Mouse (Mus musculus) MEL (cell line): Measurements from ENCODE around the gene Spen. TPM values are rescaled to one million over a fixed set of nuclear protein-coding genes. Genes with fewer than 3 reads are reported as not detected.

Experiments used
- DNase-seq: peaks from one replicate; pipeline ENCODE4 v3.0.0; 2011; ENCODE audit warnings: low read depth, low spot score
- H3K27ac ChIP-seq: 2 replicates; pipeline ENCODE4 v1.5.1; 2012; ENCODE audit warnings: low read depth, mild to moderate bottlenecking, control low read depth, low read length, moderate library complexity; ENCODE audit not compliant: control insufficient read depth
- H3K27me3 ChIP-seq, 2 experiments: fragments of 150-350 bp in 1 of 2; sonication (generic) in 1 of 2; 2 replicates each; pipeline ENCODE4 v1.6.1; 2012; ENCODE audit warnings: low read length in 2 of 2, mild to moderate bottlenecking in 2 of 2, improper control_type of control experiment in 1 of 2, moderate library complexity in 1 of 2; ENCODE audit not compliant: insufficient read depth in 2 of 2, control insufficient read depth in 1 of 2
- H3K36me3 ChIP-seq, 2 experiments: 2 replicates each; pipeline ENCODE4 v1.6.1; 2012 to 2014; ENCODE audit warnings: low read length in 2 of 2, improper control_type of control experiment in 1 of 2, inconsistent platforms in 1 of 2, mild to moderate bottlenecking in 1 of 2; ENCODE audit not compliant: insufficient read depth in 2 of 2, control insufficient read depth in 1 of 2
- H3K4me1 ChIP-seq, 2 experiments: fragments of 150-350 bp in 1 of 2; sonication (generic) in 1 of 2; 2 replicates each; pipeline ENCODE4 v1.6.1; 2012; ENCODE audit warnings: low read length in 2 of 2, improper control_type of control experiment in 1 of 2, mild to moderate bottlenecking in 1 of 2; ENCODE audit not compliant: insufficient read depth in 2 of 2, control insufficient read depth in 1 of 2
- H3K4me3 ChIP-seq, 2 experiments: fragments of 150-350 bp in 1 of 2; sonication (generic) in 1 of 2; 2 replicates each; pipeline ENCODE4 v1.5.1; 2012; ENCODE audit warnings: low read depth in 2 of 2, low read length in 2 of 2, mild to moderate bottlenecking in 2 of 2, moderate library complexity in 2 of 2, control low read depth in 1 of 2, improper control_type of control experiment in 1 of 2; ENCODE audit not compliant: control insufficient read depth in 1 of 2, insufficient read depth in 1 of 2
- H3K79me2 ChIP-seq: 2 replicates; pipeline ENCODE4 v1.6.1; 2012; ENCODE audit warnings: mild to moderate bottlenecking, low read length, moderate library complexity; ENCODE audit not compliant: control insufficient read depth, poor library complexity, insufficient read depth
- H3K9ac ChIP-seq: 2 replicates; pipeline ENCODE4 v1.6.1; 2012; ENCODE audit warnings: low read depth, mild to moderate bottlenecking, control low read depth, low read length, moderate library complexity; ENCODE audit not compliant: control insufficient read depth, poor library complexity, severe bottlenecking
- H3K9me3 ChIP-seq: fragments of 150-350 bp; sonication (generic); replicated peaks from 2 replicates; pipeline ENCODE4 v1.6.1; 2012; ENCODE audit warnings: mild to moderate bottlenecking, low read length, improper control_type of control experiment, moderate library complexity; ENCODE audit not compliant: insufficient read depth
- CHD1 ChIP-seq: IDR thresholded peaks from 2 replicates; pipeline ENCODE4 v1.6.1; 2012; ENCODE audit warnings: low read depth, mild to moderate bottlenecking, inconsistent platforms, low read length, improper control_type of control experiment
- CHD2 ChIP-seq: IDR thresholded peaks from 2 replicates; pipeline ENCODE4 v1.6.1; 2011; ENCODE audit warnings: low read length, improper control_type of control experiment
- E2F4 ChIP-seq: IDR thresholded peaks from 2 replicates; pipeline ENCODE4 v1.6.1; 2011; ENCODE audit warnings: low read depth, low read length, improper control_type of control experiment, borderline replicate concordance
- ELF1 ChIP-seq: IDR thresholded peaks from 2 replicates; pipeline ENCODE4 v1.6.1; 2014; ENCODE audit warnings: low read depth, mild to moderate bottlenecking, inconsistent platforms, low read length, improper control_type of control experiment, moderate library complexity
- ETS1 ChIP-seq: IDR thresholded peaks from 2 replicates; pipeline ENCODE4 v1.6.1; 2012; ENCODE audit warnings: low read depth, mild to moderate bottlenecking, inconsistent platforms, low read length, improper control_type of control experiment, moderate library complexity
- GATA1 ChIP-seq: IDR thresholded peaks from 2 replicates; pipeline ENCODE4 v1.6.1; 2011; ENCODE audit warnings: low read depth, low read length, improper control_type of control experiment
- HCFC1 ChIP-seq: IDR thresholded peaks from 2 replicates; pipeline ENCODE4 v1.6.1; 2012; ENCODE audit warnings: low read depth, mild to moderate bottlenecking, inconsistent platforms, low read length, improper control_type of control experiment, moderate library complexity
- MAX ChIP-seq: IDR thresholded peaks from 2 replicates; pipeline ENCODE4 v1.6.1; 2011; ENCODE audit warnings: low read length, improper control_type of control experiment
- MAZ ChIP-seq: IDR thresholded peaks from 2 replicates; pipeline ENCODE4 v1.6.1; 2012; ENCODE audit warnings: low read depth, mild to moderate bottlenecking, inconsistent platforms, low read length, improper control_type of control experiment
- MEF2A ChIP-seq: IDR thresholded peaks from 2 replicates; pipeline ENCODE4 v1.6.1; 2014; ENCODE audit warnings: low read depth, mild to moderate bottlenecking, inconsistent platforms, low read length, improper control_type of control experiment; ENCODE audit not compliant: poor library complexity, insufficient replicate concordance, severe bottlenecking; ENCODE audit errors: extremely low read depth
- NELFE ChIP-seq: IDR thresholded peaks from 2 replicates; pipeline ENCODE4 v1.6.1; 2011; ENCODE audit warnings: low read depth, low read length, improper control_type of control experiment
- POLR2AphosphoS5 ChIP-seq: IDR thresholded peaks from 2 replicates; pipeline ENCODE4 v1.6.1; 2012; ENCODE audit warnings: low read depth, borderline replicate concordance, mild to moderate bottlenecking, inconsistent platforms, low read length, moderate library complexity, mixed read lengths
- SMC3 ChIP-seq: IDR thresholded peaks from 2 replicates; pipeline ENCODE4 v1.6.1; 2011; ENCODE audit warnings: low read depth, low read length, improper control_type of control experiment
- TBP ChIP-seq: IDR thresholded peaks from 2 replicates; pipeline ENCODE4 v1.8.0; 2011; ENCODE audit warnings: low read depth, low read length, improper control_type of control experiment
- UBTF ChIP-seq: IDR thresholded peaks from 2 replicates; pipeline ENCODE4 v1.6.1; 2012; ENCODE audit warnings: low read depth, mild to moderate bottlenecking, inconsistent platforms, low read length, improper control_type of control experiment, moderate library complexity, borderline replicate concordance; ENCODE audit not compliant: insufficient read depth
- USF2 ChIP-seq, 2 experiments: IDR thresholded peaks; 2 replicates each; pipeline ENCODE4 v1.6.1; 2011 to 2012; ENCODE audit warnings: improper control_type of control experiment in 2 of 2, low read length in 2 of 2, borderline replicate concordance in 1 of 2, inconsistent platforms in 1 of 2, low read depth in 1 of 2, mild to moderate bottlenecking in 1 of 2; ENCODE audit not compliant: insufficient read depth in 1 of 2
- ZC3H11A ChIP-seq: IDR thresholded peaks from 2 replicates; pipeline ENCODE4 v1.6.1; 2012; ENCODE audit warnings: low read depth, mild to moderate bottlenecking, inconsistent platforms, low read length, improper control_type of control experiment
- ZKSCAN1 ChIP-seq: IDR thresholded peaks from 2 replicates; pipeline ENCODE4 v1.6.1; 2012; ENCODE audit warnings: low read depth, mild to moderate bottlenecking, inconsistent platforms, low read length, improper control_type of control experiment, moderate library complexity
- ZMIZ1 ChIP-seq: IDR thresholded peaks from 2 replicates; pipeline ENCODE4 v1.6.1; 2012; ENCODE audit warnings: low read depth, mild to moderate bottlenecking, inconsistent platforms, low read length, improper control_type of control experiment, moderate library complexity
- ZNF384 ChIP-seq: IDR thresholded peaks from 2 replicates; pipeline ENCODE4 v1.6.1; 2012; ENCODE audit warnings: low read depth, mild to moderate bottlenecking, inconsistent platforms, low read length, improper control_type of control experiment
- polyA plus RNA-seq, 2 experiments: library from polyadenylated mRNA; stranded (reverse) in 1 of 2; unstranded in 1 of 2; fragments of >175 nt in 1 of 2; fragments of >200 nt in 1 of 2; gene quantifications; 2 replicates each; pipeline versions ENCODE4 v1.2.1 to v1.2.4; 2012; ENCODE audit warnings: low replicate concordance in 2 of 2, low read depth in 1 of 2; ENCODE audit not compliant: insufficient read length in 2 of 2, insufficient read depth in 1 of 2, missing spikeins in 1 of 2
- total RNA-seq: library from RNA; depleted of rRNA; stranded (reverse); fragments of 300-350 nt; gene quantifications from 2 replicates; pipeline ENCODE4 v1.2.3, GENCODE M21; 2012

The Spen gene
- total and polyA plus RNA-seq, 3 experiments = 11.9 to 102 (median 46.9) TPM

DNA sequence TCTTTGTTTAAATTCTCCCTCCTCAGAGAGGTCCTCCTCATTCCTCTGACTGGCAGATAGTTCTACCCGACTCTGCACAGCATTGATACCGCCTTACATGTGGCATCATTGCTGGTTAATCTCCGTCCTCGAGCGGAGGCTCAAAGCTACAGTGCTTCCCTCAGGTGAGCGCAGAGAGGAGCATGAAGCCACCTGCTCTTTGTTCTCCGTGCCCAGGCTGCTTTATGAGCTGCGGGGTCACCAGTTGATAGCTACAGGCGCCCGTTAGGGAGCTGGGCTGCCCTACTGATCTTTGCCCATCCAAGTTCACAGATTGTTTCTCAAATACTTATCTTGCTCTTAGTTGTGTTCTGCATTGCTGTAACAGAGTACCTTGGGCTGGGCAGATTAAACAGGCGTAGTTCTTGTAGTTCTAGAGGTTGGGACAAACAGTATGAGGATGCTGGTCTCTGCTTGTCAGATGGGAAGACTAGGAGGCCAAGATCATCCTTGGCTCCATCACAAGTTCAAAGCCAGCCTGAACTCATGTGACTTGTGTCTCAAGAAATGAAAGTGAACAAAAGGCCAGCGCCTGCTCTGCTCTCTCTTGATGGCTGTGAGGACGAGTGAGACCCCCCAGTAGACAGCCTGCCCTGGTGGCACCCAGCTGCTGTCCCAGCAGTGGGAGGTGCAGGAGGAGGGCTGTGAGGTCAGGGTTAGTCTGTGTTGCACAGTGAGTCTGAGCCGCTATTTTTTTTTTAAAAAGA lies 82.0 kb downstream of the Spen start:
- Histone ChIP-seq H3K4me1 (peaks cover 0 to 4% of the 10 kb centered on the region in 2 experiments; a peak in 2 of 4 replicates), H3K79me2 (peaks cover 6% of the 10 kb centered on the region; the same call in 1 of the 2 replicates), H3K27me3 (no peaks in the 10 kb centered on the region), H3K9me3 (no peaks in the 10 kb centered on the region), H3K9ac (no peak overlapping the region), H3K4me3 (no peak overlapping the region), H3K27ac (no peak overlapping the region), H3K36me3 (peaks cover 1 to 2% of the 10 kb centered on the region in 2 experiments; a peak in 2 of 4 replicates)
- DNase-seq = no peak
- no peak for TF ChIP-seq ZNF384
- no peak for TF ChIP-seq CHD2
- TF ChIP-seq NELFE = no peak
- TF ChIP-seq SMC3 = no peak
- TF ChIP-seq GATA1 = no peak
- TF ChIP-seq ZMIZ1 = no peak
- no peak for TF ChIP-seq MAX
- TF ChIP-seq MAZ = no peak
- TF ChIP-seq POLR2AphosphoS5 = no peak
- no peak for TF ChIP-seq E2F4
- TF ChIP-seq ETS1 = no peak
- TF ChIP-seq UBTF = no peak
- TF ChIP-seq ELF1 = no peak
- no peak for TF ChIP-seq ZC3H11A
- TF ChIP-seq TBP = no peak
- no peak for TF ChIP-seq CHD1
- no peak for TF ChIP-seq ZKSCAN1
- no peak for TF ChIP-seq USF2 (IDR thresholded peaks at IDR 0.05; ENCODE audit: borderline replicate concordance in 1 of 2, insufficient read depth in 1 of 2, low read depth in 1 of 2, low read length in 2 of 2)
- TF ChIP-seq MEF2A = no peak

DNA sequence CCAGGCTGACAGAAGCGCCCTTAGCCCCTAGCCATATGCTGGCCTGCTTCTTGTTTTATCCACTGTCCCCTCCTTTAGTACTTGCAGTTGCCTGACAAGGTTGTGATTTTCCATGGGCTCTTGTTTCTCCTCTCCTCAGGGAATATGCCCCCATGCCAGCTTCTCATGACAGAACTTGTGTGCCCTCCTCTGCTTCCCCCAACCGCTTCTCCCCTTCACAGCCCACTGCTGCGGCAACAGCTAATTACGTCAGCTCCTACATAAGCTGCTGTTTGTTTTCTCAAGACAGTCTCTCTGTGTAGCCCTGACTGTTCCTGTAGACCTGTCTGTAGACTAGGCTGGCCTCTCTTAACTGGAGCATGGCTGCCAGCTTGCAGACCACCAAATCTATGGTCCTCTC lies 82.9 kb downstream of the Spen start:
- H3K9ac ChIP-seq = no peak overlapping the region
- DNase-seq = no peak
- H3K4me3 ChIP-seq = no peak overlapping the region
- no peaks in the 10 kb centered on the region for H3K27me3 ChIP-seq
- no peaks in the 10 kb centered on the region for H3K9me3 ChIP-seq
- H3K27ac ChIP-seq = no peak overlapping the region
- H3K36me3 ChIP-seq = peaks cover 1 to 7% of the 10 kb centered on the region in 2 experiments; a peak in 3 of 4 replicates
- H3K79me2 ChIP-seq = peaks cover 6% of the 10 kb centered on the region; the same call in 1 of the 2 replicates
- no peak for TF ChIP-seq MAX
- no peak for TF ChIP-seq POLR2AphosphoS5
- TF ChIP-seq HCFC1 = no peak
- no peak for TF ChIP-seq CHD1
- TF ChIP-seq, all 39 proteins: peak for 0
- peaks cover 7% of the 10 kb centered on the region in 2 experiments for H3K4me1 ChIP-seq
